Mouse (Mus musculus): ENCODE measurements around the gene Prh1.
"Not testable (repeated sequence)": the region's sequence is repeated elsewhere in the genome, so short reads cannot be mapped to it uniquely, and the experiment has no call there.

The Prh1 gene

GRCm38 (mm10) chr6:132569509-132569908 is at the start of gene Prh1:
Gene Prh1, plus strand, starts transcription at chr6:132569809.
- not testable (repeated sequence) for DNase-seq (ENCODE audit: low spot score in 2 of 2)

- not testable (repeated sequence) for DNase-seq (ENCODE audit: low spot score in 2 of 2)
Observed at GRCm38 (mm10) chr6:132595613-132596012, 26.0 kb downstream of the Prh1 start, which contains the start of gene Prp2. Gene Prp2, plus strand, starts transcription at chr6:132595913.

Measured in right cerebral cortex, postnatal 36 days (tissue).